Mouse (Mus musculus) brown adipose tissue, adult 24 weeks (tissue): Measurements from ENCODE around the gene Vps35l. TPM values are rescaled to one million over a fixed set of nuclear protein-coding genes. Genes with fewer than 3 reads are reported as not detected.
A peak's percentile ranks its signal among the peaks of the same experiment; 100 is the strongest.

Source experiments
- H3K27ac ChIP-seq: fragments of 200-500 bp; replicated peaks from 2 replicates; pipeline ENCODE4 v1.5.1; 2012; ENCODE audit warnings: low read depth, mild to moderate bottlenecking, low read length
- H3K4me1 ChIP-seq: fragments of 200-500 bp; 2 replicates; pipeline ENCODE4 v1.6.1; 2012; ENCODE audit warnings: low read length, mixed read lengths; ENCODE audit not compliant: control insufficient read depth, insufficient read depth, insufficient read length
- H3K4me3 ChIP-seq: fragments of 200-500 bp; 2 replicates; pipeline ENCODE4 v1.5.1; 2012; ENCODE audit warnings: low read depth, mild to moderate bottlenecking, low read length, moderate library complexity; ENCODE audit not compliant: insufficient read depth
- polyA plus RNA-seq: library from polyadenylated mRNA; stranded (reverse); fragments of >200 nt; gene quantifications from 2 replicates; pipeline ENCODE4 v1.2.4, GENCODE M21; 2012; ENCODE audit not compliant: missing spikeins, insufficient read depth, insufficient read length

Vps35l gene
- polyA plus RNA-seq, 1 experiment, result 39.6 TPM

- no peak overlapping the region for H3K27ac ChIP-seq
- H3K4me3 ChIP-seq, result no peak overlapping the region
- H3K4me1 ChIP-seq, result no peaks in the 10 kb centered on the region
These were observed 43.4 kb downstream of the Vps35l start for GRCm38 (mm10) chr7:118783305-118784001.

- no peaks in the 10 kb centered on the region for H3K4me1 ChIP-seq
- H3K27ac ChIP-seq, result no peak overlapping the region
These were observed 46.1 kb downstream of the Vps35l start for GRCm38 (mm10) chr7:118786091-118786490.

GRCm38 (mm10) chr7:118787326-118787725, 47.3 kb downstream of the Vps35l start:
- no peaks in the 10 kb centered on the region for H3K4me1 ChIP-seq
- H3K27ac ChIP-seq, result no peak overlapping the region
- H3K4me3 ChIP-seq, result no peak overlapping the region

More at GRCm38 (mm10) chr7:118786091-118786490, 46.1 kb downstream of the Vps35l start:
- no peak overlapping the region for H3K4me3 ChIP-seq

GRCm38 (mm10) chr7:118788481-118788880, 48.5 kb downstream of the Vps35l start:
- Histone ChIP-seq H3K4me3 (no peak overlapping the region), H3K4me1 (no peaks in the 10 kb centered on the region), H3K27ac (no peak overlapping the region)

GRCm38 (mm10) chr7:118790292-118790691, 50.3 kb downstream of the Vps35l start:
- H3K4me1 ChIP-seq, result no peaks in the 10 kb centered on the region
- no peak overlapping the region for H3K27ac ChIP-seq
- H3K4me3 ChIP-seq, result no peak overlapping the region

GRCm38 (mm10) chr7:118793899-118794298, 53.9 kb downstream of the Vps35l start:
- no peak overlapping the region for H3K4me3 ChIP-seq
- no peaks in the 10 kb centered on the region for H3K4me1 ChIP-seq
- no peak overlapping the region for H3K27ac ChIP-seq

- Histone ChIP-seq H3K27ac (no peak overlapping the region), H3K4me3 (no peak overlapping the region), H3K4me1 (no peaks in the 10 kb centered on the region)
These were observed 55.8 kb downstream of the Vps35l start for GRCm38 (mm10) chr7:118795779-118796178.

GRCm38 (mm10) chr7:118796838-118797237, 56.8 kb downstream of the Vps35l start:
- H3K4me1 ChIP-seq, result no peaks in the 10 kb centered on the region
- no peak overlapping the region for H3K27ac ChIP-seq
- H3K4me3 ChIP-seq, result no peak overlapping the region

- Histone ChIP-seq H3K4me1 (no peaks in the 10 kb centered on the region), H3K4me3 (no peak overlapping the region), H3K27ac (no peak overlapping the region)
These were observed 57.6 kb downstream of the Vps35l start for GRCm38 (mm10) chr7:118797600-118797999.

GRCm38 (mm10) chr7:118798105-118798570, 58.1 kb downstream of the Vps35l start:
- Histone ChIP-seq H3K27ac (peak overlapping the region; percentile 69), H3K4me3 (peak overlapping the region; percentile 48), H3K4me1 (no peaks in the 10 kb centered on the region)

- no peaks in the 10 kb centered on the region for H3K4me1 ChIP-seq
- H3K4me3 ChIP-seq, result no peak overlapping the region
- no peak overlapping the region for H3K27ac ChIP-seq
These were observed 60.2 kb downstream of the Vps35l start for GRCm38 (mm10) chr7:118800112-118800734.

- Histone ChIP-seq H3K27ac (no peak overlapping the region), H3K4me1 (no peaks in the 10 kb centered on the region), H3K4me3 (no peak overlapping the region)
These were observed 61.8 kb downstream of the Vps35l start for GRCm38 (mm10) chr7:118801791-118802190.

GRCm38 (mm10) chr7:118803425-118803824, 63.4 kb downstream of the Vps35l start:
- H3K4me1 ChIP-seq, result peaks cover 5% of the 10 kb centered on the region; the same call in 1 of the 2 replicates
- no peak overlapping the region for H3K27ac ChIP-seq
- no peak overlapping the region for H3K4me3 ChIP-seq

GRCm38 (mm10) chr7:118806631-118807411, 66.8 kb downstream of the Vps35l start:
- peak overlapping the region; percentile 57 for H3K27ac ChIP-seq
- no peak overlapping the region for H3K4me3 ChIP-seq
- H3K4me1 ChIP-seq, result peaks cover 5% of the 10 kb centered on the region; the same call in 1 of the 2 replicates

GRCm38 (mm10) chr7:118807899-118808298, 67.9 kb downstream of the Vps35l start:
- Histone ChIP-seq H3K27ac (no peak overlapping the region), H3K4me1 (peaks cover 5% of the 10 kb centered on the region; the same call in 1 of the 2 replicates), H3K4me3 (no peak overlapping the region)
